Mouse (Mus musculus) heart, adult 2 months (tissue): ENCODE data around the gene Brd7. TPM values are rescaled to one million over a fixed set of nuclear protein-coding genes. Genes with fewer than 3 reads are reported as not detected.

Experiments used
- DNase-seq, 2 experiments: peaks; one replicate each; pipeline ENCODE4 v3.0.0; 2021
- H3K27ac ChIP-seq: fragments of 200-600 bp; 2 replicates; pipeline ENCODE4 v1.8.1; 2022
- H3K27me3 ChIP-seq: fragments of 200-500 bp; 2 replicates; pipeline ENCODE4 v1.6.1; 2012; ENCODE audit warnings: mild to moderate bottlenecking, low read length, inconsistent platforms, mixed read lengths; ENCODE audit not compliant: control insufficient read depth, insufficient read depth
- H3K36me3 ChIP-seq: fragments of 200-500 bp; 2 replicates; pipeline ENCODE4 v1.6.1; 2012; ENCODE audit warnings: low read length, inconsistent platforms; ENCODE audit not compliant: control insufficient read depth, insufficient read depth
- H3K4me1 ChIP-seq: fragments of 200-500 bp; 2 replicates; pipeline ENCODE4 v1.6.1; 2011; ENCODE audit warnings: low read length; ENCODE audit not compliant: control insufficient read depth, insufficient read depth
- H3K4me3 ChIP-seq: fragments of 200-600 bp; 2 replicates; pipeline ENCODE4 v1.8.1; 2022
- H3K79me2 ChIP-seq: fragments of 200-500 bp; replicated peaks from 2 replicates; pipeline ENCODE4 v1.6.1; 2012; ENCODE audit warnings: mild to moderate bottlenecking, inconsistent platforms, low read length, moderate library complexity, mixed read lengths; ENCODE audit not compliant: control insufficient read depth, insufficient read depth
- H3K9ac ChIP-seq: fragments of 200-500 bp; 2 replicates; pipeline ENCODE4 v1.6.1; 2012; ENCODE audit warnings: low read depth, mild to moderate bottlenecking, control low read depth, inconsistent platforms, low read length, mixed read lengths
- CTCF ChIP-seq: fragments of 200-600 bp; IDR thresholded peaks from 2 replicates; pipeline ENCODE4 v1.8.1; 2022; ENCODE audit warnings: antibody characterized with exemption, mild to moderate bottlenecking, moderate library complexity
- EP300 ChIP-seq: fragments of 200-500 bp; IDR thresholded peaks from 2 replicates; pipeline ENCODE4 v1.6.1; 2011; ENCODE audit warnings: low read depth, low read length, control low read depth; ENCODE audit not compliant: insufficient read depth
- POLR2A ChIP-seq: fragments of 200-500 bp; IDR thresholded peaks from 2 replicates; pipeline ENCODE4 v1.6.1; 2011; ENCODE audit warnings: mild to moderate bottlenecking, low read depth, low read length, control low read depth; ENCODE audit not compliant: insufficient read depth
- WGBS: fragments of 180-500 bp; shearing (Covaris S2); methylation state at CpG from one replicate; pipeline ENCODE4 v1.1.7; 2018; 5-methylcytosine and 5-hydroxymethylcytosine counted together
- intact Hi-C: fragments of 180-260 bp; cut with DNase I; formaldehyde crosslinking; loops from one replicate; pipeline ENCODE4 v1.15.1; 2025
- long read RNA-seq: library from polyadenylated mRNA; stranded (forward); transcript quantifications from one replicate; pipeline ENCODE4 v2.0.0, GENCODE M21; 2021
- polyA plus RNA-seq: library from polyadenylated mRNA; depleted of rRNA; stranded (reverse); fragments of >200 nt; gene quantifications from 2 replicates; pipeline ENCODE4 v1.2.3, GENCODE M21; 2012; rRNA removed
- total RNA-seq, 2 experiments: library from RNA; stranded (reverse); gene quantifications; 2 replicates each; pipeline ENCODE4 v1.2.3; 2021

Brd7 gene
- total RNA-seq (10 to 100 TPM; 78.9 to 79.0 TPM), polyA plus RNA-seq (30.9 and 44.6 TPM in 2 replicates)
- long read RNA-seq, transcript Brd7-201 (17 exons, 3,625 nt): major isoform, 73 of 92 reads
- long read RNA-seq, partial matches to known transcripts: 9 of 92 reads
- long read RNA-seq, other reads (novel, unspliced or antisense): 10 of 92 reads

DNA sequence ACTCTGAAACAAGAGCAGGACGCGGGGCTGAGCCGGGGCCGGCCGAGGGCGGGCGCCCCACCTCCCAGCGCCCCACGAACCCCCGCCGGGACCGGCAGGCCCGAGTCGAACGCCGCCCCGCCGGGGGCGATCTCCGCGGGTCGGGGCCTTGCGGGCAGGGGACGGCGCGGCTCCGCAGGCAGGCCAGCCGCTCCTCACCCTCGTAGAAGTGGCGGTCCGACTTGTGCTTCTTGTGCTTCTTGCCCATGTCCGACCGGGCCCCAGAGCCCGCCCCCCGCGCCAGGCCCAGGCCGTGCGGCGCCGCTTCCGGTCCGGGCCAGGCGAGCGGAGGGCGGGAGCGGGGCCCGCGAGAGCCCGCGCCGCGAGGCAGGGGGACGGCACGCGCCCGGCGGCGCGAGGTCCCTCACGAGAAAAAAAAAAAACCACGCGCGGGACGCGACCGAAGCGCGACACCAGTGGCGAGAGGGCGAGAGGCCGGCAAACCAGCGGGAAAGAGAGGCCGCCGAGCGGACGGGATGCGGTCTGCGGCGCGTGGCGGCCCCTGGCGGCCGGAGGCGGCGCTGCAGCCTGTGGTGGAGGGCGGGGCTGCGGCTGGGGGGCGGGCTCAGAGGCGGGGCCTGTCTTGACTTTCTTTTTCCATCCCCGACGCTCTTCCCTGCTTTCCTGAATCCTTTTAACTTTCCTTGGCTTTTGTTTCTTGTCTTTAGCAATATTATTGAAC lies at the start of gene Brd7:
Gene Brd7, minus strand, starts transcription at position 487 of the 721 bp plus-strand sequence.
- peaks cover 7% of the 10 kb centered on the region for H3K4me1 ChIP-seq
- TF ChIP-seq EP300: no peak
- 0 out of 2 replicates have a peak, but pooled peaks have one; percentile 58 for TF ChIP-seq POLR2A
- TF ChIP-seq CTCF: peak; percentile 93
- intact Hi-C loops: loop anchor here (2.0 to 10.0 kb wide), 6 partner anchors 95 to 339 kb away; partner anchors contain the start of genes Cnep1r1 and Nkd1
- peaks cover 18% of the 10 kb centered on the region for H3K36me3 ChIP-seq
- peak within 1 kb of the TSS; percentile 91 for H3K27ac ChIP-seq
- peak within 1 kb of the TSS; percentile 96 for H3K9ac ChIP-seq
- WGBS: under 1% methylated on average over 77 of the region's 91 CpGs
- H3K27me3 ChIP-seq: no peaks in the 10 kb centered on the region
- H3K4me3 ChIP-seq: peak within 1 kb of the TSS; percentile 89
- DNase-seq: peak; percentile 91 to 96
- peaks cover 2% of the 10 kb centered on the region; the same call in 1 of the 2 replicates for H3K79me2 ChIP-seq

DNA sequence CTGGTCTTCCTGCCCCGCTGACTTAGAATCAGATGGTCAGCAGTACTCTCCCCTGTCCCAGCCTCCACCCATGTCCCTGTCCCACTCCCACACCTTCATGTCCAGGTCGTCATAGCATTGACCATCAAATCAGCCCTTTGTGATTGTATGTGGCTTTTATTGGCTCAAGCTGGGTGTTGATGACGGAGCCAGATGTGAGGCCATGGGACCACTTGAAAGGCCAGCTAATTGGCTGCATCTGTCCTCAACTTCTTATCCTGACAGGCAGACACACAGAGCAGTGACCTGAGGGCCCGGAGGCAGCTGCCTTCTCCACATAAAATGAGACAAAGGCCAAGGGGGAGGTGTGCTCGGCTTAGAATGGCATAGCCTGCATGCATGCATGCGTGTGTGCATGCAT lies 49.5 kb upstream of the Brd7 start:
- H3K4me3 ChIP-seq: no peak overlapping the region
- intact Hi-C loops: no loop called here
- 80% methylated on average over 6 of the region's 6 CpGs for WGBS
- H3K4me1 ChIP-seq: no peaks in the 10 kb centered on the region
- no peak overlapping the region for H3K27ac ChIP-seq
- H3K36me3 ChIP-seq: no peaks in the 10 kb centered on the region
- no peak for DNase-seq
- TF ChIP-seq EP300: no peak
- no peak for TF ChIP-seq CTCF
- no peaks in the 10 kb centered on the region for H3K27me3 ChIP-seq
- no peaks in the 10 kb centered on the region for H3K79me2 ChIP-seq
- no peak overlapping the region for H3K9ac ChIP-seq

DNA sequence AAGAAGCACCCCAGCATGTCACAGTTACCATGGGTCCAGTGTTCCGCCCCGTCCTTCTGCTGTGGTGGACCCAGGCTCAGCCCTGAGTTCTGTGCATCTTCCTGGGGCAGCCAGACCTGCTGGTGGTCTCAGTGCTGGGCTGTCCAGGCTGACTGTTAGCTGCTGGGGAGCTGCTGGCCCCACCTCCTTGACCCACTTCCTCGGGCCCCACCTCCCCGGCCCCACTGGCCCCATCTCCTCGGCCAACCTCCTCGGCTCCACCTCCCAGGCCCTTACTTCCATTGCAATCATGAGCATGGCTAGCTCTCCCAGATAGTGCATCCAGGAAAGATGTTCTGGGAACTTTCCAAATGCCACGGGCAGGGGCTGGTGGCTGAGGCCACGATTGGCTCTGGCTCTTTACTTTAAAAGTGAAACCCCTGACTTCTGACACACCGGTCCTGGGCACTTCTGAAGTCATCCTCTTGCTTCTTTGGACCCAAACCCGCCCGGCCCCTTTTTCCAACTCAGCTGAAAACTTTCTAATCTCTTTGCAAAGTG lies 47.5 kb upstream of the Brd7 start:
- WGBS: 35% methylated on average over 11 of the region's 11 CpGs
- TF ChIP-seq EP300: no peak
- TF ChIP-seq CTCF: no peak
- no peak for TF ChIP-seq POLR2A
- no peak overlapping the region for H3K4me3 ChIP-seq
- H3K27me3 ChIP-seq: no peaks in the 10 kb centered on the region
- no peak overlapping the region for H3K27ac ChIP-seq
- no peak overlapping the region for H3K9ac ChIP-seq
- no peak for DNase-seq
- no peaks in the 10 kb centered on the region for H3K4me1 ChIP-seq
- H3K36me3 ChIP-seq: no peaks in the 10 kb centered on the region
- intact Hi-C loops: no loop called here
- no peaks in the 10 kb centered on the region for H3K79me2 ChIP-seq

- WGBS: 80% methylated on average over 6 of the region's 6 CpGs
- Histone ChIP-seq H3K27me3 (no peaks in the 10 kb centered on the region), H3K4me1 (no peaks in the 10 kb centered on the region), H3K4me3 (no peak overlapping the region), H3K9ac (no peak overlapping the region), H3K36me3 (no peaks in the 10 kb centered on the region), H3K79me2 (no peaks in the 10 kb centered on the region), H3K27ac (no peak overlapping the region)
- intact Hi-C loops: no loop called here
- TF ChIP-seq POLR2A (no peak), EP300 (no peak), CTCF (no peak)
- no peak for DNase-seq
Measured at GRCm38 (mm10) chr8:88407716-88408115, 45.7 kb upstream of the Brd7 start.

DNA sequence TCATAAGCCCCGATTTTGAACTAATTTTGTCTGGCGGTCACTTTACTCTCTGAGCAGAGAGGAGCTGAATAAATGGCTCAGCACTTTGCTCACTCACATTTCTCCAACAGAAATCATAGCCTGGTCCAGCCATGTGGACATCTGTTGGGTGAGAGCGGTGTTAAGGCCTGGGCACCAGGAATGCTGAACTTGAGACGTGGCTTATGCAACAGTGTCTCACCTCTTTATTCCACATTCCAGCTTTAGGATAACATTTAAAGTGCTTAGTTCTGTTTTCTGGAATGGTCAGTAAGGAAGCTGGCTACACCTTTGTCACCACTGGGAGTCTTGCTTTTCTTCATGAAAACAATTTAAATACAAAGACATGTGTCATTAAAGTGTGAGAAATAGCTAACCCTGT lies 36.1 kb upstream of the Brd7 start:
- intact Hi-C loops: no loop called here
- Histone ChIP-seq H3K36me3 (no peaks in the 10 kb centered on the region), H3K4me3 (no peak overlapping the region), H3K9ac (no peak overlapping the region), H3K27me3 (no peaks in the 10 kb centered on the region), H3K27ac (no peak overlapping the region), H3K4me1 (no peaks in the 10 kb centered on the region), H3K79me2 (no peaks in the 10 kb centered on the region)
- TF ChIP-seq EP300 (no peak), POLR2A (no peak), CTCF (no peak)
- no peak for DNase-seq
- 86% methylated on average over 4 of the region's 4 CpGs for WGBS

DNA sequence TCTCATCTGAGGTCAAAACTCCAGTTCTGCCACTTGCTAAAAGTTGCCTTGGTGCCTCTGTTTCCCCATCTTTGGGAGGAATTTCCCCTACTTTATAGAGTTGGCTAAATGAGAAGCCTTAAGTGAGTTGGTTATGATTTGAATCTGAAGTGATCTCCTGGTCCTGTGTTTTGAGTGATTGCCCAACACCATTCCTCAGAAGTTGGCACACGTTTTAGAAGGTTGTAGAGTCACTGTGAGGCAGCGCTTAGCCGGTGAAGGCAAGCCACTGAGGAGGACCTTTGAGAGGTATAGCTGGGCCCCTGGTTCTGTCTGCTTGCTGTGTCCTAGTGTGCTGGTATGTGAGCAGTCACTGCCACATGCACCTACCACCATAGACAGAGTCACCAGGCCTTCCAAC lies 31.3 kb upstream of the Brd7 start:
- Histone ChIP-seq H3K27ac (no peak overlapping the region), H3K4me3 (no peak overlapping the region), H3K36me3 (no peaks in the 10 kb centered on the region), H3K27me3 (no peaks in the 10 kb centered on the region), H3K4me1 (no peaks in the 10 kb centered on the region), H3K79me2 (no peaks in the 10 kb centered on the region), H3K9ac (no peak overlapping the region)
- intact Hi-C loops: no loop called here
- DNase-seq: no peak
- no peak for TF ChIP-seq POLR2A
- 86% methylated on average over 3 of the region's 3 CpGs for WGBS
